Mouse (Mus musculus) stomach, embryonic 16.5 days (tissue): Measurements from ENCODE around the gene Megf11. TPM values are rescaled to one million over a fixed set of nuclear protein-coding genes. Genes with fewer than 3 reads are reported as not detected.

Experiments used
- ATAC-seq: fragments of 200-750 bp; cut with Nextera tagmentation; 2 replicates; pipeline ENCODE4 v1.8.0; 2017; ENCODE audit warnings: moderate number of reproducible peaks, moderate TSS enrichment; ENCODE audit not compliant: insufficient read depth, low FRiP score
- H3K27ac ChIP-seq: fragments of 300-500 bp; sonication (generic); 2 replicates; pipeline ENCODE4 v1.5.1; 2014; ENCODE audit warnings: low read length
- H3K27me3 ChIP-seq: fragments of 300-500 bp; sonication (generic); 2 replicates; pipeline ENCODE4 v1.6.1; 2014; ENCODE audit warnings: low read length, control low read depth, mixed read lengths; ENCODE audit not compliant: control insufficient read depth, insufficient read depth
- H3K36me3 ChIP-seq: fragments of 300-500 bp; sonication (generic); 2 replicates; pipeline ENCODE4 v1.6.1; 2014; ENCODE audit warnings: low read length; ENCODE audit not compliant: control insufficient read depth, insufficient read depth
- H3K4me1 ChIP-seq: fragments of 300-500 bp; sonication (generic); 2 replicates; pipeline ENCODE4 v1.6.1; 2014; ENCODE audit warnings: low read length, control low read depth, mixed read lengths; ENCODE audit not compliant: control insufficient read depth, insufficient read depth
- H3K4me2 ChIP-seq: fragments of 300-500 bp; sonication (generic); 2 replicates; pipeline ENCODE4 v1.6.1; 2014; ENCODE audit warnings: low read depth, low read length, mixed read lengths
- H3K4me3 ChIP-seq: fragments of 300-500 bp; sonication (generic); replicated peaks from 2 replicates; pipeline ENCODE4 v1.5.1; 2014; ENCODE audit warnings: mild to moderate bottlenecking, low read length
- H3K9ac ChIP-seq: fragments of 300-500 bp; sonication (generic); 2 replicates; pipeline ENCODE4 v1.6.1; 2014; ENCODE audit warnings: low read length
- H3K9me3 ChIP-seq: fragments of 300-500 bp; sonication (generic); replicated peaks from 2 replicates; pipeline ENCODE4 v1.6.1; 2016; ENCODE audit warnings: low read length, control low read depth; ENCODE audit not compliant: control insufficient read depth
- WGBS: fragments of 180-500 bp; shearing (Covaris S2); extraction: QIAGEN DNeasy Blood & Tissue Kit; methylation state at CpG from one replicate; pipeline ENCODE4 v1.1.7; 2014; 5-methylcytosine and 5-hydroxymethylcytosine counted together
- polyA plus RNA-seq: library from polyadenylated mRNA; unstranded; fragments of >200 nt; fragmentation: Nextera tagmentation; extraction: Ambion mirVana; gene quantifications from 2 replicates; pipeline ENCODE4 v1.2.1, GENCODE M21; 2015

The Megf11 gene
- polyA plus RNA-seq, 1 experiment from 2014 or later, result 1.2 TPM

GRCm38 (mm10) chr9:64507995-64508394 lies 122.6 kb downstream of the Megf11 start:
- H3K9ac ChIP-seq, result no peak overlapping the region
- no peaks in the 10 kb centered on the region for H3K27me3 ChIP-seq
- no peak overlapping the region for H3K4me2 ChIP-seq
- no peaks in the 10 kb centered on the region for H3K4me1 ChIP-seq
- ATAC-seq, result no peak
- no peak overlapping the region for H3K4me3 ChIP-seq
- 62% methylated on average over 7 of the region's 7 CpGs for WGBS
- no peak overlapping the region for H3K27ac ChIP-seq
- H3K36me3 ChIP-seq, result no peaks in the 10 kb centered on the region
- no peaks in the 10 kb centered on the region for H3K9me3 ChIP-seq

- Histone ChIP-seq H3K4me2 (no peak overlapping the region), H3K9ac (no peak overlapping the region), H3K36me3 (no peaks in the 10 kb centered on the region), H3K4me1 (no peaks in the 10 kb centered on the region), H3K27ac (no peak overlapping the region), H3K4me3 (no peak overlapping the region), H3K9me3 (no peaks in the 10 kb centered on the region), H3K27me3 (no peaks in the 10 kb centered on the region)
- ATAC-seq, result no peak
- 55% methylated on average over 6 of the region's 6 CpGs for WGBS
These were observed 129.4 kb downstream of the Megf11 start for GRCm38 (mm10) chr9:64514826-64515225.

- whole genome bisulfite sequencing, result 49% methylated on average over 12 of the region's 12 CpGs
- H3K27me3 ChIP-seq, result no peaks in the 10 kb centered on the region
- no peak for ATAC-seq
These were observed 134.7 kb downstream of the Megf11 start for GRCm38 (mm10) chr9:64519921-64520746.

GRCm38 (mm10) chr9:64520747-64521283 lies 135.4 kb downstream of the Megf11 start:
- ATAC-seq, result no peak
- no peak overlapping the region for H3K4me3 ChIP-seq
- WGBS, result 56% methylated on average over 4 of the region's 4 CpGs

More at GRCm38 (mm10) chr9:64519921-64520746, 134.7 kb downstream of the Megf11 start:
- Histone ChIP-seq H3K27ac (no peak overlapping the region), H3K36me3 (no peaks in the 10 kb centered on the region), H3K4me3 (no peak overlapping the region), H3K9ac (no peak overlapping the region), H3K4me2 (no peak overlapping the region), H3K9me3 (no peaks in the 10 kb centered on the region), H3K4me1 (no peaks in the 10 kb centered on the region)

GRCm38 (mm10) chr9:64523264-64524045 lies 138.0 kb downstream of the Megf11 start:
- WGBS, result 59% methylated on average over 21 of the region's 21 CpGs
- ATAC-seq, result no peak
- Histone ChIP-seq H3K27ac (no peak overlapping the region), H3K4me1 (no peaks in the 10 kb centered on the region), H3K36me3 (no peaks in the 10 kb centered on the region), H3K27me3 (no peaks in the 10 kb centered on the region), H3K4me3 (no peak overlapping the region), H3K4me2 (no peak overlapping the region), H3K9ac (no peak overlapping the region), H3K9me3 (no peaks in the 10 kb centered on the region)

More at GRCm38 (mm10) chr9:64520747-64521283, 135.4 kb downstream of the Megf11 start:
- Histone ChIP-seq H3K27ac (no peak overlapping the region), H3K4me1 (no peaks in the 10 kb centered on the region), H3K36me3 (no peaks in the 10 kb centered on the region), H3K27me3 (no peaks in the 10 kb centered on the region), H3K9me3 (no peaks in the 10 kb centered on the region), H3K4me2 (no peak overlapping the region), H3K9ac (no peak overlapping the region)

GRCm38 (mm10) chr9:64528061-64528460 lies 142.6 kb downstream of the Megf11 start:
- Histone ChIP-seq H3K36me3 (no peaks in the 10 kb centered on the region), H3K9me3 (no peaks in the 10 kb centered on the region), H3K4me1 (no peaks in the 10 kb centered on the region), H3K27ac (no peak overlapping the region), H3K27me3 (no peaks in the 10 kb centered on the region), H3K9ac (no peak overlapping the region), H3K4me2 (no peak overlapping the region), H3K4me3 (no peak overlapping the region)
- 82% methylated on average over 7 of the region's 7 CpGs for WGBS
- no peak for ATAC-seq

- Histone ChIP-seq H3K9me3 (no peaks in the 10 kb centered on the region), H3K27me3 (no peaks in the 10 kb centered on the region), H3K4me2 (no peak overlapping the region), H3K4me1 (no peaks in the 10 kb centered on the region), H3K9ac (no peak overlapping the region), H3K4me3 (no peak overlapping the region), H3K36me3 (no peaks in the 10 kb centered on the region), H3K27ac (no peak overlapping the region)
- 67% methylated on average over 2 of the region's 2 CpGs for WGBS
- ATAC-seq, result no peak
These were observed 143.2 kb downstream of the Megf11 start for GRCm38 (mm10) chr9:64528595-64528994.

- H3K36me3 ChIP-seq, result no peaks in the 10 kb centered on the region
- 53% methylated on average over 3 of the region's 3 CpGs for WGBS
- H3K4me2 ChIP-seq, result no peak overlapping the region
These were observed 146.5 kb downstream of the Megf11 start for GRCm38 (mm10) chr9:64531935-64532334.

GRCm38 (mm10) chr9:64532711-64533242 lies 147.4 kb downstream of the Megf11 start:
- no peaks in the 10 kb centered on the region for H3K9me3 ChIP-seq
- WGBS, result 42% methylated on average over 4 of the region's 4 CpGs

More at GRCm38 (mm10) chr9:64531935-64532334, 146.5 kb downstream of the Megf11 start:
- H3K27me3 ChIP-seq, result no peaks in the 10 kb centered on the region
- H3K9me3 ChIP-seq, result no peaks in the 10 kb centered on the region
- no peak; the same call in 1 of the 2 replicates for ATAC-seq
- no peaks in the 10 kb centered on the region for H3K4me1 ChIP-seq
- H3K27ac ChIP-seq, result no peak overlapping the region
- H3K4me3 ChIP-seq, result no peak overlapping the region
- H3K9ac ChIP-seq, result no peak overlapping the region

More at GRCm38 (mm10) chr9:64532711-64533242, 147.4 kb downstream of the Megf11 start:
- H3K9ac ChIP-seq, result no peak overlapping the region
- no peaks in the 10 kb centered on the region for H3K4me1 ChIP-seq
- no peaks in the 10 kb centered on the region for H3K27me3 ChIP-seq
- no peaks in the 10 kb centered on the region for H3K36me3 ChIP-seq
- H3K27ac ChIP-seq, result no peak overlapping the region
- no peak for ATAC-seq
- H3K4me3 ChIP-seq, result no peak overlapping the region
- no peak overlapping the region for H3K4me2 ChIP-seq
